Comparison of ENCODE assay signal across 14 mouse cellular contexts in genomic region chr1:176462125-176462524, GRCm38 (mm10).
A peak's percentile ranks its signal among the peaks of the same experiment; 100 is the strongest.
DNase-seq lines count a peak whose midpoint lies in the region.
"Had no signal": no experiment of that assay in that cellular context is flagged by ENCODE, and none has a peak within 500 bp of the region (broad histone marks: within the 10 kb centered on the region; RNA-seq: fewer than 3 reads in every experiment).

No protein-coding gene starts in this region.

- peak; percentile 12 for DNase-seq in cerebellum, adult 11-12 months
- no peak for DNase-seq in cerebellum, adult 11 months
- peak; percentile 7 for DNase-seq in retina, postnatal 1 day
- DNase-seq in retina, embryonic 14.5 days (ENCODE audit: low spot score) = no peak
- DNase-seq in cerebellum, adult 9-11 months = peak; percentile 20
- DNase-seq in skeletal muscle tissue, adult 2 months (ENCODE audit: low read depth, low spot score) = peak; percentile 3
- no peak for DNase-seq in T-cell, adult 2 months (ENCODE audit: low spot score)
- DNase-seq in heart, postnatal 36 days = no peak
- DNase-seq: adrenal gland, postnatal 25 days; gastrocnemius, postnatal 14 days; kidney, postnatal 14 days; liver; right cerebral cortex, postnatal 4 days; thymus, postnatal 4 days had no signal

- intact Hi-C loops in heart, postnatal 36 days (cut with DNase I) = no loop called here

Comparison
In these comparisons a context has a peak if more than half of its experiments do, and no peak if none do; other contexts are left out.
1. DNase-seq: peak in cerebellum, adult 11-12 months (single experiment), retina, postnatal 1 day (single experiment), cerebellum, adult 9-11 months (single experiment) and skeletal muscle tissue, adult 2 months (single experiment); none in cerebellum, adult 11 months (single experiment), retina, embryonic 14.5 days (single experiment), T-cell, adult 2 months (single experiment) and heart, postnatal 36 days (0 of 2).